Comparison of ENCODE assay signal across 9 mouse cellular contexts in genomic region chr10:25297666-25298263, GRCm38 (mm10). TPM values are rescaled to one million over a fixed set of nuclear protein-coding genes. Genes with fewer than 3 reads are reported as not detected.
DNase-seq lines count a peak whose midpoint lies in the region; ATAC-seq and TF ChIP-seq lines count a peak whose summit lies in the region.
"Had no signal": no experiment of that assay in that cellular context is flagged by ENCODE, and none has a peak within 500 bp of the region (broad histone marks: within the 10 kb centered on the region; RNA-seq: fewer than 3 reads in every experiment).

No protein-coding gene starts in this region.

- ATAC-seq in embryonic facial prominence, embryonic 14.5 days (ENCODE audit: low read depth), result no peak; the same call in 1 of the 2 replicates
- no peak for ATAC-seq in intestine, embryonic 14.5 days (replicated peaks; ENCODE audit: low FRiP score, low TSS enrichment, low read depth)
- no peak for ATAC-seq in midbrain, embryonic 16.5 days
- ATAC-seq in monocyte, adult 5-6 weeks (replicated peaks; ENCODE audit: insufficient number of reproducible peaks, low FRiP score, low TSS enrichment, poor library complexity, severe bottlenecking), result no peak

- H3K4me2 ChIP-seq in CH12.LX (ENCODE audit: insufficient read depth, low read depth, poor library complexity, severe bottlenecking), result peak overlapping the region; percentile 77
- peak overlapping the region; percentile 64 for H3K4me2 ChIP-seq in embryonic facial prominence, embryonic 14.5 days (ENCODE audit: low read depth, low read length)
- peak overlapping the region; percentile 64 for H3K4me2 ChIP-seq in intestine, embryonic 14.5 days (ENCODE audit: low read length)
- peak overlapping the region; percentile 80 for H3K4me2 ChIP-seq in midbrain, embryonic 16.5 days (ENCODE audit: low read length)

- no peak for TF ChIP-seq POLR2A in CH12.LX (IDR thresholded peaks at IDR 0.05; ENCODE audit: low read depth, low read length)

- DNase-seq in gastrocnemius, adult 2 months, result no peak
- DNase-seq in gastrocnemius, postnatal 14 days, result no peak
- no peak for DNase-seq in CH12.LX (ENCODE audit: extremely low read depth)
- peak; percentile 39 for DNase-seq in embryonic facial prominence, embryonic 14.5 days (ENCODE audit: low spot score)
- no peak for DNase-seq in intestine, embryonic 14.5 days (ENCODE audit: low spot score)
- no peak for DNase-seq in kidney, postnatal 14 days

- in situ Hi-C loops in CH12.LX (cut with MboI; ENCODE audit: low pct_ligation_motif_present, low pct_unique_long_range_greater_than_20kb, low sequenced_read_pairs), result no loop called here

- 12% methylated on average over 12 of the region's 12 CpGs for WGBS in embryonic facial prominence, embryonic 14.5 days
- 10% methylated on average over 12 of the region's 12 CpGs for WGBS in intestine, embryonic 14.5 days
- WGBS in midbrain, embryonic 16.5 days, result 19% methylated on average over 12 of the region's 12 CpGs

- peak overlapping the region; percentile 85 for H3K27ac ChIP-seq in gastrocnemius, adult 2 months
- no peak overlapping the region for H3K27ac ChIP-seq in CH12.LX (ENCODE audit: insufficient read depth, low read depth)
- H3K27ac ChIP-seq in embryonic facial prominence, embryonic 14.5 days (replicated peaks; ENCODE audit: low read depth, low read length), result peak overlapping the region; percentile 95
- peak overlapping the region; percentile 83 for H3K27ac ChIP-seq in intestine, embryonic 14.5 days (ENCODE audit: low read depth)
- H3K27ac ChIP-seq in midbrain, embryonic 16.5 days (ENCODE audit: low read length), result no peak overlapping the region

- TF ChIP-seq EP300 in CH12.LX (IDR thresholded peaks at IDR 0.05; ENCODE audit: low read length), result no peak

- TF ChIP-seq CTCF in gastrocnemius, adult 2 months (IDR thresholded peaks at IDR 0.05), result no peak
- TF ChIP-seq CTCF in CH12.LX (conservative IDR thresholded peaks at IDR 0.05 in 1 of 2, IDR thresholded peaks at IDR 0.05 in 1 of 2; ENCODE audit: low read depth in 2 of 2, low read length in 2 of 2), result no peak

- H3K4me1 ChIP-seq in CH12.LX (ENCODE audit: control insufficient read depth in 1 of 2, insufficient read depth in 2 of 2), result peaks cover 8 to 39% of the 10 kb centered on the region in 2 experiments
- H3K4me1 ChIP-seq in embryonic facial prominence, embryonic 14.5 days (ENCODE audit: control insufficient read depth, insufficient read depth, low read length), result peaks cover 19% of the 10 kb centered on the region
- H3K4me1 ChIP-seq in intestine, embryonic 14.5 days (replicated peaks; ENCODE audit: control insufficient read depth, insufficient read depth, low read length), result peaks cover 12% of the 10 kb centered on the region
- H3K4me1 ChIP-seq in midbrain, embryonic 16.5 days (ENCODE audit: control insufficient read depth, insufficient read depth, low read length), result peaks cover 13% of the 10 kb centered on the region

- intact Hi-C loops in gastrocnemius, adult 2 months (cut with DNase I), result loop anchor here (2.0 kb wide), 1 partner anchor 61 kb away; the partner anchor contains the start of gene Epb41l2
- intact Hi-C loops in gastrocnemius, postnatal 14 days (cut with DNase I; ENCODE audit: low total_unique reads), result no loop called here

- no peaks in the 10 kb centered on the region for H3K79me2 ChIP-seq in CH12.LX (replicated peaks; ENCODE audit: control insufficient read depth, extremely low read depth, insufficient read depth, poor library complexity, severe bottlenecking)

- TF ChIP-seq RAD21 in CH12.LX (IDR thresholded peaks at IDR 0.05; ENCODE audit: low read depth, low read length), result no peak

- peak overlapping the region; percentile 79; the same call in 1 of the 2 replicates for H3K9ac ChIP-seq in CH12.LX (ENCODE audit: insufficient read depth, low read depth)
- H3K9ac ChIP-seq in embryonic facial prominence, embryonic 14.5 days (ENCODE audit: low read depth, low read length), result peak overlapping the region; percentile 77
- peak overlapping the region; percentile 73 for H3K9ac ChIP-seq in intestine, embryonic 14.5 days (ENCODE audit: low read length)
- H3K9ac ChIP-seq in midbrain, embryonic 16.5 days (ENCODE audit: low read depth, low read length), result peak overlapping the region; percentile 90

- no peaks in the 10 kb centered on the region for H3K27me3 ChIP-seq in CH12.LX (replicated peaks)
- H3K27me3 ChIP-seq in embryonic facial prominence, embryonic 14.5 days (replicated peaks; ENCODE audit: control insufficient read depth, insufficient read depth, low read length), result no peaks in the 10 kb centered on the region
- no peaks in the 10 kb centered on the region for H3K27me3 ChIP-seq in intestine, embryonic 14.5 days (replicated peaks; ENCODE audit: control insufficient read depth, insufficient read depth, low read length)
- no peaks in the 10 kb centered on the region for H3K27me3 ChIP-seq in midbrain, embryonic 16.5 days (ENCODE audit: control insufficient read depth, insufficient read depth, low read depth, low read length)
- H3K27me3 ChIP-seq: Patski had no signal

- peak overlapping the region; percentile 80 for H3K4me3 ChIP-seq in gastrocnemius, adult 2 months
- peak overlapping the region in 2 of 3 experiments; percentile 64 to 66 for H3K4me3 ChIP-seq in CH12.LX (replicated peaks in 1 of 3; ENCODE audit: low read depth in 2 of 3, low read length in 2 of 3, poor library complexity in 1 of 3)
- H3K4me3 ChIP-seq in embryonic facial prominence, embryonic 14.5 days (ENCODE audit: low read depth, low read length), result peak overlapping the region; percentile 61
- H3K4me3 ChIP-seq in intestine, embryonic 14.5 days (ENCODE audit: low read depth, low read length), result peak overlapping the region; percentile 61
- H3K4me3 ChIP-seq in midbrain, embryonic 16.5 days (ENCODE audit: low read depth, low read length), result peak overlapping the region; percentile 76

- no peaks in the 10 kb centered on the region for H3K9me3 ChIP-seq in CH12.LX (replicated peaks; ENCODE audit: low read length)
- no peaks in the 10 kb centered on the region for H3K9me3 ChIP-seq in embryonic facial prominence, embryonic 14.5 days (ENCODE audit: control insufficient read depth, low read length)
- H3K9me3 ChIP-seq in intestine, embryonic 14.5 days (ENCODE audit: control insufficient read depth, low read length), result no peaks in the 10 kb centered on the region
- no peaks in the 10 kb centered on the region for H3K9me3 ChIP-seq in midbrain, embryonic 16.5 days (replicated peaks; ENCODE audit: control insufficient read depth, low read length, poor library complexity, severe bottlenecking)

- no peaks in the 10 kb centered on the region for H3K36me3 ChIP-seq in CH12.LX (replicated peaks in 1 of 2; ENCODE audit: control insufficient read depth in 1 of 2, insufficient read depth in 1 of 2, low read length in 1 of 2)
- H3K36me3 ChIP-seq in embryonic facial prominence, embryonic 14.5 days (ENCODE audit: control insufficient read depth, insufficient read depth, low read length), result no peaks in the 10 kb centered on the region
- no peaks in the 10 kb centered on the region for H3K36me3 ChIP-seq in intestine, embryonic 14.5 days (ENCODE audit: control insufficient read depth, insufficient read depth, low read length)
- no peaks in the 10 kb centered on the region for H3K36me3 ChIP-seq in midbrain, embryonic 16.5 days (ENCODE audit: control insufficient read depth, insufficient read depth, low read length)

- dilution Hi-C loops in CH12.LX (cut with MboI; ENCODE audit: extremely low pct_ligation_motif_present, extremely low pct_unique_long_range_greater_than_20kb, low sequenced_read_pairs), result no loop called here

TF ChIP-seq in CH12.LX, 34 proteins besides CTCF, POLR2A, EP300 and RAD21:
- no peak for TF ChIP-seq MAZ (IDR thresholded peaks at IDR 0.05; ENCODE audit: low read depth, low read length)

RNA-seq across cellular contexts. Expression of gene Akap7, which starts 9.9 kb away (rescaled TPM):
- total RNA-seq in gastrocnemius, adult 2 months (2021), result 10 to 100 TPM; 18.3 to 25.6 TPM
- 10 to 100 TPM; 36.8 to 41.5 TPM for total RNA-seq in gastrocnemius, postnatal 14 days (2021)
- 3.1 and 6.2 TPM in 2 replicates for total RNA-seq in CH12.LX (2012; rRNA removed)
- 11.1 and 12.1 TPM in 2 replicates for total RNA-seq in CH12.LX (2014; rRNA removed)
- 6.7 and 7.1 TPM in 2 replicates for polyA plus RNA-seq in CH12.LX (2012; ENCODE audit: insufficient read length, low read depth)
- 17.5 and 19.3 TPM in 2 replicates for polyA plus RNA-seq in embryonic facial prominence, embryonic 14.5 days (2014; fragmentation: Nextera tagmentation; extraction: Ambion mirVana)
- polyA plus RNA-seq in intestine, embryonic 14.5 days (2014; fragmentation: Nextera tagmentation; extraction: Ambion mirVana), result 35.0 and 36.4 TPM in 2 replicates
- 55.7 and 63.3 TPM in 2 replicates for polyA plus RNA-seq in midbrain, embryonic 16.5 days (2015; fragmentation: Nextera tagmentation; extraction: Ambion mirVana)
- 17.4 to 28.8 TPM (median 22.7 TPM) in 3 replicates for total RNA-seq in monocyte, adult 5-6 weeks (2017)

Comparison
In these comparisons a context has a peak if more than half of its experiments do, and no peak if none do; other contexts are left out.
1. H3K27ac ChIP-seq: peak in gastrocnemius, adult 2 months (single experiment), embryonic facial prominence, embryonic 14.5 days (single experiment) and intestine, embryonic 14.5 days (single experiment); none in CH12.LX (single experiment) and midbrain, embryonic 16.5 days (single experiment).
2. Peak in every context shown above with its lines, with median percentiles within 50 percentile points of each other: H3K4me3 ChIP-seq, H3K4me2 ChIP-seq and H3K9ac ChIP-seq.